Mouse (Mus musculus): ENCODE measurements around the gene Nanos3. TPM values are rescaled to one million over a fixed set of nuclear protein-coding genes. Genes with fewer than 3 reads are reported as not detected.
A peak's percentile ranks its signal among the peaks of the same experiment; 100 is the strongest.

Gene Nanos3
- polyA plus RNA-seq, 1 experiment from 2014 or later = 9.4 TPM

GRCm38 (mm10) chr8:84211881-84212563, 27.0 kb upstream of the Nanos3 start:
- no peak for ATAC-seq (ENCODE audit: low FRiP score, low TSS enrichment)
- peaks cover 5% of the 10 kb centered on the region; the same call in 1 of the 2 replicates for H3K4me1 ChIP-seq (ENCODE audit: control insufficient read depth, insufficient read depth, low read length)
- no peak overlapping the region for H3K27ac ChIP-seq (replicated peaks; ENCODE audit: low read depth, low read length)
- H3K9me3 ChIP-seq (ENCODE audit: control insufficient read depth, low read length) = no peaks in the 10 kb centered on the region
- H3K9ac ChIP-seq (replicated peaks; ENCODE audit: low read length) = no peak overlapping the region
- peaks cover 69% of the 10 kb centered on the region for H3K36me3 ChIP-seq (ENCODE audit: control insufficient read depth, insufficient read depth, low read length)
- H3K4me3 ChIP-seq (replicated peaks; ENCODE audit: low read depth, low read length) = no peak overlapping the region
- no peaks in the 10 kb centered on the region for H3K27me3 ChIP-seq (ENCODE audit: control insufficient read depth, insufficient read depth, low read length)
- WGBS = 92% methylated on average over 31 of the region's 31 CpGs
- no peak overlapping the region for H3K4me2 ChIP-seq (ENCODE audit: low read length)
- no peak for DNase-seq

- no peak overlapping the region for H3K4me2 ChIP-seq (ENCODE audit: low read length)
- H3K36me3 ChIP-seq (ENCODE audit: control insufficient read depth, insufficient read depth, low read length) = peaks cover 61% of the 10 kb centered on the region
- 93% methylated on average over 3 of the region's 3 CpGs for WGBS
- no peak overlapping the region for H3K4me3 ChIP-seq (replicated peaks; ENCODE audit: low read depth, low read length)
- H3K9me3 ChIP-seq (ENCODE audit: control insufficient read depth, low read length) = no peaks in the 10 kb centered on the region
- H3K4me1 ChIP-seq (ENCODE audit: control insufficient read depth, insufficient read depth, low read length) = peaks cover 5% of the 10 kb centered on the region; the same call in 1 of the 2 replicates
- H3K9ac ChIP-seq (replicated peaks; ENCODE audit: low read length) = no peak overlapping the region
- no peak overlapping the region for H3K27ac ChIP-seq (replicated peaks; ENCODE audit: low read depth, low read length)
- no peak for ATAC-seq (ENCODE audit: low FRiP score, low TSS enrichment)
- no peaks in the 10 kb centered on the region for H3K27me3 ChIP-seq (ENCODE audit: control insufficient read depth, insufficient read depth, low read length)
- DNase-seq = no peak
These were observed 26.2 kb upstream of the Nanos3 start for GRCm38 (mm10) chr8:84211202-84211601.

- 58% methylated on average over 34 of the region's 34 CpGs for WGBS
- no peaks in the 10 kb centered on the region for H3K27me3 ChIP-seq (ENCODE audit: control insufficient read depth, insufficient read depth, low read length)
- no peak overlapping the region for H3K27ac ChIP-seq (replicated peaks; ENCODE audit: low read depth, low read length)
- peak overlapping the region; percentile 25 for H3K4me2 ChIP-seq (ENCODE audit: low read length)
- no peaks in the 10 kb centered on the region for H3K9me3 ChIP-seq (ENCODE audit: control insufficient read depth, low read length)
- H3K4me1 ChIP-seq (ENCODE audit: control insufficient read depth, insufficient read depth, low read length) = peaks cover 5% of the 10 kb centered on the region; the same call in 1 of the 2 replicates
- no peak overlapping the region for H3K4me3 ChIP-seq (replicated peaks; ENCODE audit: low read depth, low read length)
- no peak overlapping the region for H3K9ac ChIP-seq (replicated peaks; ENCODE audit: low read length)
- DNase-seq (peak; percentile 90), ATAC-seq (ENCODE audit: low FRiP score, low TSS enrichment) (peak; percentile 24; the same call in 1 of the 2 replicates)
- peaks cover 52% of the 10 kb centered on the region for H3K36me3 ChIP-seq (ENCODE audit: control insufficient read depth, insufficient read depth, low read length)
These were observed 25.3 kb upstream of the Nanos3 start for GRCm38 (mm10) chr8:84210167-84210791.

- H3K27ac ChIP-seq (replicated peaks; ENCODE audit: low read depth, low read length) = peak overlapping the region; percentile 20; the same call in 1 of the 2 replicates
- H3K4me2 ChIP-seq (ENCODE audit: low read length) = no peak overlapping the region
- 31% methylated on average over 17 of the region's 17 CpGs for WGBS
- DNase-seq = peak; percentile 53
- H3K36me3 ChIP-seq (ENCODE audit: control insufficient read depth, insufficient read depth, low read length) = peaks cover 39% of the 10 kb centered on the region
- peaks cover 8% of the 10 kb centered on the region; the same call in 1 of the 2 replicates for H3K4me1 ChIP-seq (ENCODE audit: control insufficient read depth, insufficient read depth, low read length)
- no peaks in the 10 kb centered on the region for H3K27me3 ChIP-seq (ENCODE audit: control insufficient read depth, insufficient read depth, low read length)
- no peak for ATAC-seq (ENCODE audit: low FRiP score, low TSS enrichment)
- H3K9me3 ChIP-seq (ENCODE audit: control insufficient read depth, low read length) = no peaks in the 10 kb centered on the region
- 0 out of 2 replicates have a peak overlapping the region, but pooled peaks have one; percentile 0 for H3K9ac ChIP-seq (replicated peaks; ENCODE audit: low read length)
- no peak overlapping the region for H3K4me3 ChIP-seq (replicated peaks; ENCODE audit: low read depth, low read length)
These were observed 23.7 kb upstream of the Nanos3 start for GRCm38 (mm10) chr8:84208381-84209380.

GRCm38 (mm10) chr8:84207811-84208210, 22.8 kb upstream of the Nanos3 start:
- peak overlapping the region; percentile 20; the same call in 1 of the 2 replicates for H3K27ac ChIP-seq (replicated peaks; ENCODE audit: low read depth, low read length)
- no peak overlapping the region for H3K9ac ChIP-seq (replicated peaks; ENCODE audit: low read length)
- no peaks in the 10 kb centered on the region for H3K27me3 ChIP-seq (ENCODE audit: control insufficient read depth, insufficient read depth, low read length)
- H3K4me2 ChIP-seq (ENCODE audit: low read length) = no peak overlapping the region
- no peak overlapping the region for H3K4me3 ChIP-seq (replicated peaks; ENCODE audit: low read depth, low read length)
- peaks cover 30% of the 10 kb centered on the region for H3K36me3 ChIP-seq (ENCODE audit: control insufficient read depth, insufficient read depth, low read length)
- WGBS = 55% methylated on average over 6 of the region's 7 CpGs
- peaks cover 12% of the 10 kb centered on the region; the same call in 1 of the 2 replicates for H3K4me1 ChIP-seq (ENCODE audit: control insufficient read depth, insufficient read depth, low read length)
- DNase-seq (no peak), ATAC-seq (ENCODE audit: low FRiP score, low TSS enrichment) (no peak)
- H3K9me3 ChIP-seq (ENCODE audit: control insufficient read depth, low read length) = no peaks in the 10 kb centered on the region

GRCm38 (mm10) chr8:84206666-84207065, 21.6 kb upstream of the Nanos3 start:
- Histone ChIP-seq H3K27ac (replicated peaks; ENCODE audit: low read depth, low read length) (no peak overlapping the region), H3K9ac (replicated peaks; ENCODE audit: low read length) (no peak overlapping the region), H3K4me2 (ENCODE audit: low read length) (no peak overlapping the region), H3K4me1 (ENCODE audit: control insufficient read depth, insufficient read depth, low read length) (peaks cover 12% of the 10 kb centered on the region; the same call in 1 of the 2 replicates), H3K27me3 (ENCODE audit: control insufficient read depth, insufficient read depth, low read length) (no peaks in the 10 kb centered on the region; the same call in 1 of the 2 replicates), H3K4me3 (replicated peaks; ENCODE audit: low read depth, low read length) (no peak overlapping the region), H3K36me3 (ENCODE audit: control insufficient read depth, insufficient read depth, low read length) (peaks cover 19% of the 10 kb centered on the region), H3K9me3 (ENCODE audit: control insufficient read depth, low read length) (no peaks in the 10 kb centered on the region)
- DNase-seq (no peak), ATAC-seq (ENCODE audit: low FRiP score, low TSS enrichment) (no peak)
- WGBS = 83% methylated on average over 3 of the region's 3 CpGs

GRCm38 (mm10) chr8:84205073-84205472, 20.1 kb upstream of the Nanos3 start:
- ATAC-seq (ENCODE audit: low FRiP score, low TSS enrichment) (no peak), DNase-seq (no peak)
- Histone ChIP-seq H3K27ac (replicated peaks; ENCODE audit: low read depth, low read length) (no peak overlapping the region), H3K4me1 (ENCODE audit: control insufficient read depth, insufficient read depth, low read length) (peaks cover 22% of the 10 kb centered on the region), H3K4me3 (replicated peaks; ENCODE audit: low read depth, low read length) (no peak overlapping the region), H3K27me3 (ENCODE audit: control insufficient read depth, insufficient read depth, low read length) (no peaks in the 10 kb centered on the region; the same call in 1 of the 2 replicates), H3K9me3 (ENCODE audit: control insufficient read depth, low read length) (no peaks in the 10 kb centered on the region), H3K9ac (replicated peaks; ENCODE audit: low read length) (no peak overlapping the region), H3K36me3 (ENCODE audit: control insufficient read depth, insufficient read depth, low read length) (peaks cover 6% of the 10 kb centered on the region; the same call in 1 of the 2 replicates), H3K4me2 (ENCODE audit: low read length) (no peak overlapping the region)
- 95% methylated on average over 5 of the region's 5 CpGs for WGBS

All from midbrain, embryonic 14.5 days (tissue).